In genomic region chr17:25433617-25434606, GRCm38 (mm10) we compare ENCODE assay signal across 8 mouse cellular contexts. TPM values are rescaled to one million over a fixed set of nuclear protein-coding genes. Genes with fewer than 3 reads are reported as not detected.
DNase-seq lines count a peak whose midpoint lies in the region; ATAC-seq lines count a peak whose summit lies in the region.

Cacna1h (minus strand) TSS chr17:25433783.

- H3K9ac ChIP-seq in intestine, embryonic 16.5 days (ENCODE audit: low read depth, low read length): peak within 1 kb of the TSS; percentile 73
- H3K9ac ChIP-seq in limb, embryonic 15.5 days: peak within 1 kb of the TSS; percentile 75
- H3K9ac ChIP-seq in neural tube, embryonic 13.5 days: peak within 1 kb of the TSS; percentile 93

- H3K4me1 ChIP-seq in intestine, embryonic 16.5 days (ENCODE audit: control insufficient read depth, insufficient read depth, low read length): peaks cover 54% of the 10 kb centered on the region
- peaks cover 64% of the 10 kb centered on the region for H3K4me1 ChIP-seq in limb, embryonic 15.5 days
- H3K4me1 ChIP-seq in neural tube, embryonic 13.5 days (replicated peaks): peaks cover 50% of the 10 kb centered on the region

- peaks cover 20% of the 10 kb centered on the region for H3K27me3 ChIP-seq in intestine, embryonic 16.5 days (replicated peaks; ENCODE audit: control insufficient read depth, insufficient read depth, low read length)
- H3K27me3 ChIP-seq in limb, embryonic 15.5 days: peaks cover 10% of the 10 kb centered on the region; the same call in 1 of the 2 replicates
- H3K27me3 ChIP-seq in neural tube, embryonic 13.5 days: peaks cover 49% of the 10 kb centered on the region

- DNase-seq in cerebellum, postnatal 14 days: peak; percentile 46 to 68
- no peak for DNase-seq in cerebellum, adult 9-11 months
- peak; percentile 52 to 61 for DNase-seq in adrenal gland, postnatal 4 days (ENCODE audit: low spot score in 2 of 2)
- peak; percentile 44 to 55 for DNase-seq in frontal cortex, postnatal 25 days (ENCODE audit: low spot score in 2 of 2)
- DNase-seq in thymus, postnatal 14 days: peak; percentile 37

- H3K9me3 ChIP-seq in intestine, embryonic 16.5 days (ENCODE audit: control insufficient read depth, low read length): no peaks in the 10 kb centered on the region
- no peaks in the 10 kb centered on the region for H3K9me3 ChIP-seq in limb, embryonic 15.5 days
- no peaks in the 10 kb centered on the region for H3K9me3 ChIP-seq in neural tube, embryonic 13.5 days

- ATAC-seq in intestine, embryonic 16.5 days: peak; percentile 86
- ATAC-seq in limb, embryonic 15.5 days (ENCODE audit: insufficient number of reproducible peaks, low FRiP score, low TSS enrichment, low read depth): peak; percentile 89
- ATAC-seq in neural tube, embryonic 13.5 days (ENCODE audit: low read depth): peak; percentile 88

- peak within 1 kb of the TSS; percentile 92 for H3K4me2 ChIP-seq in intestine, embryonic 16.5 days (ENCODE audit: low read depth, low read length)
- peak within 1 kb of the TSS; percentile 89 for H3K4me2 ChIP-seq in limb, embryonic 15.5 days
- H3K4me2 ChIP-seq in neural tube, embryonic 13.5 days: peak within 1 kb of the TSS; percentile 82

- under 1% methylated on average over 81 of the region's 103 CpGs for WGBS in intestine, embryonic 16.5 days
- under 1% methylated on average over 69 of the region's 103 CpGs for WGBS in limb, embryonic 15.5 days
- 0% methylated on average over 58 of the region's 103 CpGs for WGBS in neural tube, embryonic 13.5 days

- H3K27ac ChIP-seq in intestine, embryonic 16.5 days (ENCODE audit: low read length): peak within 1 kb of the TSS; percentile 73
- peak within 1 kb of the TSS; percentile 88 for H3K27ac ChIP-seq in limb, embryonic 15.5 days
- peak within 1 kb of the TSS; percentile 89 for H3K27ac ChIP-seq in neural tube, embryonic 13.5 days (replicated peaks)

- no peaks in the 10 kb centered on the region for H3K36me3 ChIP-seq in intestine, embryonic 16.5 days (ENCODE audit: control insufficient read depth, insufficient read depth, low read length)
- H3K36me3 ChIP-seq in limb, embryonic 15.5 days: no peaks in the 10 kb centered on the region
- H3K36me3 ChIP-seq in neural tube, embryonic 13.5 days: peaks cover 3% of the 10 kb centered on the region; the same call in 1 of the 2 replicates

- H3K4me3 ChIP-seq in intestine, embryonic 16.5 days (ENCODE audit: low read length): peak within 1 kb of the TSS; percentile 65
- H3K4me3 ChIP-seq in limb, embryonic 15.5 days: peak within 1 kb of the TSS; percentile 76
- peak within 1 kb of the TSS; percentile 85 for H3K4me3 ChIP-seq in neural tube, embryonic 13.5 days

RNA-seq across cellular contexts. Expression of gene Cacna1h, which starts in this region (rescaled TPM):
- 10 to 100 TPM; 64.1 to 65.3 TPM for total RNA-seq in adrenal gland, postnatal 4 days (2021)
- 2.2 and 3.0 TPM in 2 replicates for polyA plus RNA-seq in intestine, embryonic 16.5 days (2015; fragmentation: Nextera tagmentation; extraction: Ambion mirVana)
- polyA plus RNA-seq in limb, embryonic 15.5 days (2015; fragmentation: Nextera tagmentation; extraction: Ambion mirVana): 3.8 and 4.8 TPM in 2 replicates
- polyA plus RNA-seq in neural tube, embryonic 13.5 days (2015; fragmentation: Nextera tagmentation; extraction: Ambion mirVana): 12.0 and 12.6 TPM in 2 replicates
